Mouse (Mus musculus) intestine, postnatal 0 days (tissue): Measurements from ENCODE around the gene Slc8b1. TPM values are rescaled to one million over a fixed set of nuclear protein-coding genes. Genes with fewer than 3 reads are reported as not detected.

ENCODE experiments used
- ATAC-seq: fragments of 200-750 bp; cut with Nextera tagmentation; 2 replicates; pipeline ENCODE4 v1.8.0; 2017; ENCODE audit warnings: mild to moderate bottlenecking, moderate TSS enrichment, moderate library complexity
- H3K27ac ChIP-seq: fragments of 300-500 bp; sonication (generic); 2 replicates; pipeline ENCODE4 v1.5.1; 2014; ENCODE audit warnings: mild to moderate bottlenecking, low read depth, low read length, moderate library complexity
- H3K27me3 ChIP-seq: fragments of 300-500 bp; sonication (generic); replicated peaks from 2 replicates; pipeline ENCODE4 v1.6.1; 2014; ENCODE audit warnings: low read length, mixed read lengths; ENCODE audit not compliant: control insufficient read depth, insufficient read depth
- H3K36me3 ChIP-seq: fragments of 300-500 bp; sonication (generic); 2 replicates; pipeline ENCODE4 v1.6.1; 2014; ENCODE audit warnings: mild to moderate bottlenecking, moderate library complexity; ENCODE audit not compliant: control insufficient read depth, insufficient read depth
- H3K4me1 ChIP-seq: fragments of 300-500 bp; sonication (generic); replicated peaks from 2 replicates; pipeline ENCODE4 v1.6.1; 2014; ENCODE audit warnings: antibody characterized with exemption, low read length, mixed read lengths; ENCODE audit not compliant: control insufficient read depth, insufficient read depth
- H3K4me2 ChIP-seq: fragments of 300-500 bp; sonication (generic); replicated peaks from 2 replicates; pipeline ENCODE4 v1.6.1; 2014; ENCODE audit warnings: low read depth, mild to moderate bottlenecking, moderate library complexity
- H3K4me3 ChIP-seq: fragments of 300-500 bp; sonication (generic); 2 replicates; pipeline ENCODE4 v1.5.1; 2014; ENCODE audit warnings: low read depth, low read length
- H3K9ac ChIP-seq: fragments of 300-500 bp; sonication (generic); 2 replicates; pipeline ENCODE4 v1.6.1; 2014; ENCODE audit warnings: mild to moderate bottlenecking, low read depth, low read length
- H3K9me3 ChIP-seq: fragments of 300-500 bp; sonication (generic); 2 replicates; pipeline ENCODE4 v1.6.1; 2016; ENCODE audit warnings: mixed run types; ENCODE audit not compliant: control insufficient read depth
- CTCF ChIP-seq: sonication (generic); IDR thresholded peaks from 2 replicates; pipeline ENCODE4 v1.5.1; 2016; ENCODE audit warnings: low read depth, mild to moderate bottlenecking, control low read depth, antibody characterized with exemption, moderate library complexity
- WGBS: fragments of 180-500 bp; shearing (Covaris S2); extraction: QIAGEN DNeasy Blood & Tissue Kit; methylation state at CpG from one replicate; pipeline ENCODE4 v1.1.7; 2014; 5-methylcytosine and 5-hydroxymethylcytosine counted together
- polyA plus RNA-seq: library from polyadenylated mRNA; unstranded; fragments of >200 nt; fragmentation: Nextera tagmentation; extraction: Ambion mirVana; gene quantifications from 2 replicates; pipeline ENCODE4 v1.2.1, GENCODE M21; 2015

Gene Slc8b1
- polyA plus RNA-seq, 1 experiment from 2014 or later = 4.4 TPM

- ATAC-seq = no peak
- no peak overlapping the region for H3K9ac ChIP-seq
- H3K4me3 ChIP-seq = no peak overlapping the region
- H3K9me3 ChIP-seq = no peaks in the 10 kb centered on the region
- H3K27ac ChIP-seq = no peak overlapping the region
- H3K27me3 ChIP-seq = no peaks in the 10 kb centered on the region
- 9% methylated on average over 4 of the region's 4 CpGs for WGBS
- no peak for TF ChIP-seq CTCF
- 0 out of 2 replicates have a peak, but pooled peaks cover 11% of the 10 kb centered on the region for H3K4me1 ChIP-seq
- 0 out of 2 replicates have a peak, but pooled peaks cover 2% of the 10 kb centered on the region for H3K36me3 ChIP-seq
- H3K4me2 ChIP-seq = peak overlapping the region; percentile 17; the same call in 1 of the 2 replicates
These were observed 3.8 kb downstream of the Slc8b1 start for GRCm38 (mm10) chr5:120514754-120515153.

GRCm38 (mm10) chr5:120515451-120515850 lies 4.5 kb downstream of the Slc8b1 start:
- no peak overlapping the region for H3K27ac ChIP-seq
- H3K4me1 ChIP-seq = 0 out of 2 replicates have a peak, but pooled peaks cover 11% of the 10 kb centered on the region
- no peak overlapping the region for H3K4me2 ChIP-seq
- no peak overlapping the region for H3K4me3 ChIP-seq
- H3K9ac ChIP-seq = no peak overlapping the region
- ATAC-seq = no peak
- no peaks in the 10 kb centered on the region for H3K27me3 ChIP-seq
- no peaks in the 10 kb centered on the region for H3K9me3 ChIP-seq
- WGBS = 80% methylated on average over 7 of the region's 7 CpGs
- H3K36me3 ChIP-seq = peaks cover 5% of the 10 kb centered on the region; the same call in 1 of the 2 replicates
- peak; percentile 40 for TF ChIP-seq CTCF

- no peaks in the 10 kb centered on the region for H3K9me3 ChIP-seq
- H3K36me3 ChIP-seq = peaks cover 11% of the 10 kb centered on the region; the same call in 1 of the 2 replicates
- H3K4me3 ChIP-seq = no peak overlapping the region
- no peaks in the 10 kb centered on the region for H3K27me3 ChIP-seq
- WGBS = 57% methylated on average over 15 of the region's 15 CpGs
- no peak overlapping the region; the same call in 1 of the 2 replicates for H3K27ac ChIP-seq
- no peak overlapping the region for H3K9ac ChIP-seq
- ATAC-seq = no peak
- H3K4me2 ChIP-seq = no peak overlapping the region; the same call in 1 of the 2 replicates
- 0 out of 2 replicates have a peak, but pooled peaks cover 11% of the 10 kb centered on the region for H3K4me1 ChIP-seq
- no peak for TF ChIP-seq CTCF
These were observed 5.4 kb downstream of the Slc8b1 start for GRCm38 (mm10) chr5:120516221-120516984.

- Histone ChIP-seq H3K27me3 (no peaks in the 10 kb centered on the region), H3K27ac (no peak overlapping the region), H3K9me3 (no peaks in the 10 kb centered on the region), H3K4me1 (0 out of 2 replicates have a peak, but pooled peaks cover 11% of the 10 kb centered on the region), H3K9ac (no peak overlapping the region), H3K4me2 (no peak overlapping the region), H3K4me3 (no peak overlapping the region), H3K36me3 (peaks cover 23% of the 10 kb centered on the region; the same call in 1 of the 2 replicates)
- ATAC-seq = no peak
- no peak for TF ChIP-seq CTCF
- 41% methylated on average over 9 of the region's 9 CpGs for WGBS
These were observed 6.6 kb downstream of the Slc8b1 start for GRCm38 (mm10) chr5:120517552-120517951.

- no peaks in the 10 kb centered on the region for H3K9me3 ChIP-seq
- peaks cover 25% of the 10 kb centered on the region; the same call in 1 of the 2 replicates for H3K36me3 ChIP-seq
- TF ChIP-seq CTCF = peak; percentile 77
- H3K27me3 ChIP-seq = no peaks in the 10 kb centered on the region
- H3K4me3 ChIP-seq = no peak overlapping the region
- ATAC-seq = no peak
- H3K9ac ChIP-seq = no peak overlapping the region
- H3K27ac ChIP-seq = no peak overlapping the region
- H3K4me2 ChIP-seq = no peak overlapping the region
- 77% methylated on average over 3 of the region's 3 CpGs for WGBS
- no peaks in the 10 kb centered on the region for H3K4me1 ChIP-seq
These were observed 11.7 kb downstream of the Slc8b1 start for GRCm38 (mm10) chr5:120522649-120523048.

- Histone ChIP-seq H3K27me3 (no peaks in the 10 kb centered on the region), H3K27ac (no peak overlapping the region), H3K9ac (no peak overlapping the region), H3K4me2 (no peak overlapping the region), H3K9me3 (no peaks in the 10 kb centered on the region), H3K4me3 (no peak overlapping the region), H3K4me1 (no peaks in the 10 kb centered on the region), H3K36me3 (peaks cover 23% of the 10 kb centered on the region; the same call in 1 of the 2 replicates)
- WGBS = 98% methylated on average over 2 of the region's 2 CpGs
- TF ChIP-seq CTCF = no peak
- no peak for ATAC-seq
These were observed 13.8 kb downstream of the Slc8b1 start for GRCm38 (mm10) chr5:120524736-120525135.
